Mouse (Mus musculus) kidney, embryonic 16.5 days (tissue): ENCODE measurements around the gene Cachd1. TPM values are rescaled to one million over a fixed set of nuclear protein-coding genes. Genes with fewer than 3 reads are reported as not detected.

Experiments
- ATAC-seq: fragments of 200-750 bp; cut with Nextera tagmentation; 2 replicates; pipeline ENCODE4 v1.8.0; 2017; ENCODE audit warnings: moderate TSS enrichment; ENCODE audit not compliant: low FRiP score, low TSS enrichment
- H3K27ac ChIP-seq: fragments of 300-500 bp; sonication (generic); 2 replicates; pipeline ENCODE4 v1.5.1; 2014; ENCODE audit warnings: low read length
- H3K27me3 ChIP-seq: fragments of 300-500 bp; sonication (generic); 2 replicates; pipeline ENCODE4 v1.6.1; 2014; ENCODE audit warnings: low read length, control low read depth, mixed read lengths; ENCODE audit not compliant: insufficient read depth
- H3K36me3 ChIP-seq: fragments of 300-500 bp; sonication (generic); 2 replicates; pipeline ENCODE4 v1.6.1; 2014; ENCODE audit warnings: low read length, control low read depth, mixed read lengths; ENCODE audit not compliant: insufficient read depth
- H3K4me1 ChIP-seq: fragments of 300-500 bp; sonication (generic); 2 replicates; pipeline ENCODE4 v1.6.1; 2014; ENCODE audit warnings: low read length, control low read depth, mixed read lengths; ENCODE audit not compliant: insufficient read depth
- H3K4me2 ChIP-seq: fragments of 300-500 bp; sonication (generic); replicated peaks from 2 replicates; pipeline ENCODE4 v1.6.1; 2014; ENCODE audit warnings: low read depth, low read length
- H3K4me3 ChIP-seq: fragments of 300-500 bp; sonication (generic); 2 replicates; pipeline ENCODE4 v1.5.1; 2014; ENCODE audit warnings: mild to moderate bottlenecking, low read length
- H3K9ac ChIP-seq: fragments of 300-500 bp; sonication (generic); replicated peaks from 2 replicates; pipeline ENCODE4 v1.6.1; 2014; ENCODE audit warnings: low read length
- H3K9me3 ChIP-seq: fragments of 300-500 bp; sonication (generic); 2 replicates; pipeline ENCODE4 v1.6.1; 2016; ENCODE audit warnings: low read length, control low read depth
- WGBS: fragments of 180-500 bp; shearing (Covaris S2); extraction: QIAGEN DNeasy Blood & Tissue Kit; methylation state at CpG from one replicate; pipeline ENCODE4 v1.1.7; 2014; 5-methylcytosine and 5-hydroxymethylcytosine counted together
- polyA plus RNA-seq: library from polyadenylated mRNA; unstranded; fragments of >200 nt; fragmentation: Nextera tagmentation; extraction: Ambion mirVana; gene quantifications from 2 replicates; pipeline ENCODE4 v1.2.1, GENCODE M21; 2015

Cachd1 gene
- polyA plus RNA-seq, 1 experiment from 2014 or later: 17.9 TPM

DNA sequence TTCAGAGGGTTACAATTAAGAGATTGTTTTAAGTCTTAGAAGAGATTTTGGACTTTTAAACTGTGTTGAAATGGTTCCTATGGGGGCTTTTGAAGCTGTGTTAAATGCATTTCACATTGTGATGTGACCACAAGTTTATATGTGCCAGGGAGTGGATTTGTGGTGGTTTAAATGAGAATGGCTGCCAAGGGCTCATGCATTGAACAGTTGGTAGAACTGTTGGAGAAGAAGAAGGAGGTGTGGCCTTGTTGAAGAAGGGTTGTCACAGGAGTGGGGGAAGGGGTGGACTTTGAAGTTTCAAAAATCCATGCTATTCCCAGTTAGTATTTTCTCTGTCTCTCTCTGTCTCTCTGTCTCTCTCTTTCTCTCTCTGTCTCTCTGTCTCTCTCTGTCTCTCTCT, 267.7 kb downstream of the Cachd1 start:
- H3K27ac ChIP-seq: no peak overlapping the region
- no peak for ATAC-seq
- H3K4me1 ChIP-seq: no peaks in the 10 kb centered on the region
- no peak overlapping the region for H3K9ac ChIP-seq
- no peaks in the 10 kb centered on the region for H3K27me3 ChIP-seq
- no peak overlapping the region for H3K4me2 ChIP-seq
- H3K36me3 ChIP-seq: no peaks in the 10 kb centered on the region
- no peaks in the 10 kb centered on the region for H3K9me3 ChIP-seq
- H3K4me3 ChIP-seq: no peak overlapping the region

DNA sequence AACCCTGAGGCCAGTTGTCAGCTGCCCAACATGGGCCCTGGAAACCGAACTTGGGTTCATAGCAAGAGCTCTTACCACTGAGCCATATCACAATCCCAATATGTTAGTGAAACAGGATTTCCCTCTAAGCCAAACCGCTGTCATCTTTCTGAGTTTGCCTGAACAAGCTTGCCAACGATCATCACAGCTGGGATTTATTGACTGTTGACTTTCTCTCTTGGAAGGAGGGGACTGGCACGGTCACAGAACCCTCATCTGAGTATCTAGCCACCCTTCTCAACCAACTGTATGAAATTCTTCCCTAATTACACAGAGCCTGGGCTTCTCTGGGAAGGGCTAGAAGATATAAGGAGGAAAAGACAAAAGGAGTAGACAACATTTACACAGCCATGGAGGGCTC, 270.1 kb downstream of the Cachd1 start:
- H3K9me3 ChIP-seq: no peaks in the 10 kb centered on the region
- no peak overlapping the region for H3K27ac ChIP-seq
- no peaks in the 10 kb centered on the region for H3K4me1 ChIP-seq
- H3K27me3 ChIP-seq: no peaks in the 10 kb centered on the region
- no peak overlapping the region for H3K4me3 ChIP-seq
- 57% methylated on average over 4 of the region's 4 CpGs for WGBS
- H3K4me2 ChIP-seq: no peak overlapping the region
- no peaks in the 10 kb centered on the region for H3K36me3 ChIP-seq
- no peak overlapping the region for H3K9ac ChIP-seq
- ATAC-seq: no peak

DNA sequence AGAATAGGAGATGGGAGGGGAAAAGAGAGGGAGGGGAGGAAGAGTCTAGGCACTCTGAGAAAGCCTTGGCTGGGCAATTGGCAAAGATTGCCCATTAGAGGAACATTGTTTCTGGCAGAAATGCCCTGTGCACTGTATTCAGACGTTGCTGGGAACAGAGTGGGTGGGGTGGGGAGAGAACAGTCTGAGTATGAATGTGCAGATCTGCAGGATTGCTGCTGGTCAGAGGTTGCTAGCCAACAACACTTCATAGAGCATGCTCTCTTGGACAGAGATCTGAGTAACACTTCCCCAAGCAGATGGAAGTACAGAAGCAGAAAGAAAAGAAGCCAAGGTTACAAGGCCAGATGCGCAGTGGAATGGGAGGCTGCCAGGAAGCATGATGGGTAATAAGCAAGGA, 285.7 kb downstream of the Cachd1 start:
- ATAC-seq: no peak; the same call in 1 of the 2 replicates
- 69% methylated on average over 2 of the region's 2 CpGs for WGBS

DNA sequence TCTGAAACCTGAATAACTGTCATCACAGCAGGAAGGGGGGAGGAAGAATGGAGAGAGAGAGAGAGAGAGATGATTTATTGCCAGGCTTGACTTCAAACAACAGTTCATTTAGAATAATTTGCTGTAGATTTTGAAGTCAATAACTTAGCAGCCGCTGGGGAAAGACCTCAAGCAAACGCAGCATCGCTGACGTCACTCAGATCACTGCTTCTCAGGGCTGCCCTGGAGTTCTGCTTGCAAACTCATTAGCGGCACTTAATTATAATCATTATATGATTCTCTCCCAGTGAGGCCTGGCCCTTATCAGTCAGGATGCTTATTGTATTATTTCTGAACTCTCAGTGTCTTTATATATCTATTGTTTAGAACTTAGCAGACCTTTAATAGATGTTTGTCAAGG, 289.9 kb downstream of the Cachd1 start:
- Histone ChIP-seq H3K9me3 (peaks cover 2% of the 10 kb centered on the region; the same call in 1 of the 2 replicates), H3K36me3 (no peaks in the 10 kb centered on the region), H3K4me2 (no peak overlapping the region), H3K4me1 (peaks cover 5% of the 10 kb centered on the region; the same call in 1 of the 2 replicates), H3K27me3 (no peaks in the 10 kb centered on the region), H3K27ac (no peak overlapping the region), H3K4me3 (no peak overlapping the region), H3K9ac (no peak overlapping the region)
- WGBS: 44% methylated on average over 5 of the region's 5 CpGs
- ATAC-seq: no peak

More for the DNA sequence above, 285.7 kb downstream of the Cachd1 start:
- Histone ChIP-seq H3K4me2 (no peak overlapping the region), H3K9me3 (peaks cover 3% of the 10 kb centered on the region; the same call in 1 of the 2 replicates), H3K36me3 (no peaks in the 10 kb centered on the region), H3K27me3 (no peaks in the 10 kb centered on the region), H3K27ac (no peak overlapping the region), H3K9ac (no peak overlapping the region), H3K4me1 (no peaks in the 10 kb centered on the region), H3K4me3 (no peak overlapping the region)

DNA sequence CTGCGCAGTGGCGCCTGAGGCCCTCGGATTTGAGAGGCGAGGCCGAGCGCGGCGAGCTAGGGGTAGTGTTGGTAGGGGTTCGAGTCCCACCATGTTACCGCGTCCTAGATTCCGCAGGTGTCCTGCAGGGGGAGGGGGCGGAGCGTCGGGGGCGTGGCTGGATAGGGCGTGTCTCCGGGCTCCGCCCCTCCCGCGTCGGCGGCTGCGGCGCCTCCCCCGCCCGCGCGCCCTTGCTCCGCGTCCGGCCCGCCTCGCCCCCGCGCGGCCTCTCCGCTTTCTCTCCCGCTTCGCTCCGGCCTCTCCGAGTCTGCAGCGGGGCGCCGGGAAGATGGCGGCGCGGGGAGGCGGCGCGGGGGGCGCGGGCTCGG, 292.3 kb downstream of the Cachd1 start, which contains the start of gene Raver2:
Gene Raver2 (plus strand): TSS at position 198 of the 368 bp plus-strand sequence.
- H3K27ac ChIP-seq: peak within 1 kb of the TSS; percentile 31
- peak within 1 kb of the TSS; percentile 98 for H3K4me2 ChIP-seq
- peak within 1 kb of the TSS; percentile 82 for H3K4me3 ChIP-seq
- peak within 1 kb of the TSS; percentile 86 for H3K9ac ChIP-seq
- WGBS: 2% methylated on average over 33 of the region's 54 CpGs
- H3K9me3 ChIP-seq: no peaks in the 10 kb centered on the region
- ATAC-seq: peak; percentile 86
- no peaks in the 10 kb centered on the region for H3K36me3 ChIP-seq
- H3K4me1 ChIP-seq: peaks cover 5% of the 10 kb centered on the region; the same call in 1 of the 2 replicates
- H3K27me3 ChIP-seq: no peaks in the 10 kb centered on the region

DNA sequence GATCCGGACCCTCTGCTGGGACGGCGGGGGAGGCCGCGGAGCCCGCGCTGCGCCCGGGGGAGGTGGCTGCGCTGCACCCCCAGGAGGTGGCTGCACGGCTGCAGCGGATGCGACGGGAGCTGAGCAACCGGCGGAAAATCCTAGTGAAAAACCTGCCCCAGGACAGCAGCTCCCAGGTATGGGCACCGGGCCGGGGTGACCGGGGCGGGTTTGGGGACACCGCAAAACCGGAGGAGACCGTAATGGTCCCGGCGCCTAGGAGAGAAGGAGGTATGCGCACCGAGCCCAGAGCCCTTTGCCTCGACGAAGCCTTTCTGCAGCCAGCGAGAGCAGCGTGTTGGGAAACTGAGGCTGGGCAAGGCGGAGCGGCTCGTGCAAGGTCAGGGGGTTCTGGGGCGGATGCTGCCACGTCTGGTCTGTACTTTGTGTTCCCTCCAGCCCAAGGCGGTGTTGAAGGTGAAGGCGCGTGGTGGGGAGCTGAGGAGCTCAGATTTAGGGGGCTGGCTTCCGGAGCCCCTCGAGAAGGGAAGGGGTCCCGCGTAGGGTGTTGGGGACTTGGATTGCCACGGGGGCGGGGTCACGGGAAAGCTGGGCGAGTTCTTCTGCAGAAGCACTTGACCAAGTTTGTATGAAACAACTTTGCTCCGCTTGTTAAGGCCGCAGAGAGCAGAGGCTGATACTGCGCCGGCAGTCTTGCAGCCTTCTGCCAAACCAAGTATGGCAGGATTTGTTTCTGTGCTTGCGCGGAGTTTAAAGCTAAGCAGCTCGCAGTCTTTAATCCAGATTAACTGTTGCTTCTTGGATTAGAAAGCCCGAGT, 292.9 kb downstream of the Cachd1 start:
- ATAC-seq: peak; percentile 57
- H3K9me3 ChIP-seq: no peaks in the 10 kb centered on the region
- peaks cover 5% of the 10 kb centered on the region; the same call in 1 of the 2 replicates for H3K4me1 ChIP-seq
- H3K27me3 ChIP-seq: no peaks in the 10 kb centered on the region
- H3K27ac ChIP-seq: peak overlapping the region; percentile 31
- H3K4me3 ChIP-seq: peak overlapping the region; percentile 82
- no peaks in the 10 kb centered on the region for H3K36me3 ChIP-seq
- H3K9ac ChIP-seq: peak overlapping the region; percentile 86
- peak overlapping the region; percentile 98 for H3K4me2 ChIP-seq
- under 1% methylated on average over 54 of the region's 55 CpGs for WGBS

DNA sequence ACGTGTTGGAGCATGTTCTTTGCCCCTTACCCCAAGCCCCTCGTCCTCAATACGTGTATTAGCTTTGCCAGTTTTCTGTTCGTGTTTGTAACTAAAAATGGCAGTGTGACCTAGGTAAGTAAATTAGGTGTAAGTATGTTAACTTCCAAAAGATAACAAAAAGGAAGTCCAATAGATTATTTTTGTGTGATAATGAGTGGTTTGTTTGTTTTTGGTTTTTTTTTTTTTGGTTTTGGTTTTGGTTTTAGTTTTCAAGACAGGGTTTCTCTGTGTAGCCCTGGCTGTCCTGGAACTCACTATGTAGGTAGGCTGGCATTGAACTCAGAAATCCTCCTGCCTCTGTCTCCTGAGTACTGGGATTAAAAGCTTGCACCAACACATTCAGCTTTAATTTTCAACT, 295.1 kb downstream of the Cachd1 start:
- H3K9ac ChIP-seq: no peak overlapping the region
- peaks cover 8% of the 10 kb centered on the region; the same call in 1 of the 2 replicates for H3K4me1 ChIP-seq
- no peak overlapping the region for H3K4me2 ChIP-seq
- H3K4me3 ChIP-seq: no peak overlapping the region
- H3K27ac ChIP-seq: no peak overlapping the region
- H3K36me3 ChIP-seq: no peaks in the 10 kb centered on the region
- no peaks in the 10 kb centered on the region for H3K9me3 ChIP-seq
- WGBS: 80% methylated on average over 4 of the region's 4 CpGs
- no peak for ATAC-seq
- no peaks in the 10 kb centered on the region for H3K27me3 ChIP-seq

DNA sequence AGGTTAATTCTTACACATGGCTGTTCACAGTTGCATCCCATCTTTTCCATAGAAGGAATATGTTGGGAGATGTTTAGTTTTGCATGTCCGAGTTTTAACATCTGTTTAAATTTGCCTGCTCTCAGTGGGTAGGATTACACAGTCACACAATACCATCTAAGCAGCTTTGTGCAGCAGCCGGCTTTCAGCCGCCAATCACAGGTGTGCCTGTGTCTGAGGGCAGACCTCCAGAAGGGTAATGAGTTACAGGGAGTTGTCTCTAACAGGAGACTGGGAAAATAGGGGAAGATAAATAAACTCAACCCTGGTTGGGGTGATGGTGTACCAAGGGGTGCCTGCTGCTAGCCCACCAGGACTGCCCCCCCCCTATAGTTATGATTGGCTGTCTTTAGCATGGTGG, 299.9 kb downstream of the Cachd1 start:
- Histone ChIP-seq H3K9me3 (no peaks in the 10 kb centered on the region), H3K27me3 (no peaks in the 10 kb centered on the region), H3K27ac (no peak overlapping the region), H3K4me3 (no peak overlapping the region), H3K9ac (no peak overlapping the region), H3K36me3 (no peaks in the 10 kb centered on the region), H3K4me2 (no peak overlapping the region), H3K4me1 (peaks cover 12% of the 10 kb centered on the region)
- WGBS: 37% methylated on average over 3 of the region's 3 CpGs
- ATAC-seq: peak; percentile 79
